Mouse (Mus musculus): ENCODE results near the gene Grip1. TPM values are rescaled to one million over a fixed set of nuclear protein-coding genes. Genes with fewer than 3 reads are reported as not detected.

Gene Grip1
- polyA plus RNA-seq, 1 experiment, result 0.22 TPM

GRCm38 (mm10) chr10:119998475-119998874 is 544.8 kb downstream of the Grip1 start:
- 40% methylated on average over 4 of the region's 4 CpGs for WGBS
- no peak for DNase-seq (ENCODE audit: low read depth, low spot score)

DNA sequence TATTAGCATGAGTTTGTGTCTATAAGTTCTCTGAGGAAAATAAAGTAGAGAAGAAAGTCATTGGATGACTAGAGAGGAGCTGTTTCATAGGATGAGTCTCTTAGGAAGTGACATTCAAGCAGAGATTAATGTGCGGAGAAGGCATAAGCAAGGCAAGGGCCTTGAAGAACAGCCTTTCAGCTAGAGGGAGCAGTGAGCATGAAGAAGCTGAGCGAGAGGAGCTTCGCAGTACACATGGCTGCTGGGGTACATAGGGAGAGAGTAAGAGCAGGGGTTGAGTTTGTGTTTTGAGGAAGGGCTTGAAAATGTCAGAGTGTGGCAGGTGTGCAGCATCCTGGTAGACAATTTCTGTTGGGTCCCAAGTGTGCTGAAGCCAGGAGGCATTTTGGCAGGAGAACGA is 548.5 kb downstream of the Grip1 start:
- DNase-seq (ENCODE audit: low read depth, low spot score), result no peak
- 93% methylated on average over 4 of the region's 4 CpGs for WGBS

DNA sequence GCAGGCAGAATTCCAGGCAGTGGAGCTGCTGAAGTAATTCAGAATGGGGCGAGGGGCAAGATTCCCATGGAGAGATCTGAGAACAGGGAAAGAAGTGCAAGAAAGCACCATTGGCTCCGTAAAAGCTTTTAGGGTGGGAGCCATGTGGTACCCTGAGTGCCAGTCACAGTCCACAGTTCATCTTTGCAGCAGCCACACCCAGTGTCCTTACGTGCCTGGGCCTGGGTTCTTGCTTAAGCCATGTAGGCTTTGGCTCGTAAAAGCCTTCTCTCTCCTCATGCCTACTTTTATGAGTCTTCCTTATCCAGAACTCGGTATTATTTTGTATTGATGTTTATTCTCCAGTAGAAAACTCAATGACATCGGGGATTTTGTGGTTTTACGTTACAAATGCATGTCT is 550.5 kb downstream of the Grip1 start:
- WGBS, result 38% methylated on average over 7 of the region's 7 CpGs
- DNase-seq (ENCODE audit: low read depth, low spot score), result no peak

GRCm38 (mm10) chr10:120005581-120005980 is 552.0 kb downstream of the Grip1 start:
- no peak for DNase-seq (ENCODE audit: low read depth, low spot score)
- 57% methylated on average over 5 of the region's 5 CpGs for WGBS

DNA sequence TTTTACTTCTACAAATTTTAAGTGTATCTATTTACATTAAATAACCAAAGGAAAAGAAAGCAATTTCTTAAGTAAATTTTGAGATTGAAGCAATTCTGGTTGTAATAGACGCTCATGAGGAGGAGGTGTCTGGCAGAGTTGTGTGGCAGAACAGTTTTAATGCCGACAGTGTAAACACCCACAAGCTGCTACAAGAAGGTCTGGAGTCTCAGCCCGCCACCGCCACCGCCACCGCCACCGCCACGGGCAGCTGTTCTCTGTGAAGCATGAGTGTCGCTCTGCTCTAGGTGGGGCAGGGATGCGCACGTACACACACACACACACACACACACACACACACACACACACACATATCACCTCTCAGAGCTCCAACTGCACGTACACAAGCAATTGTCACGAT is 558.7 kb downstream of the Grip1 start:
- WGBS, result 83% methylated on average over 13 of the region's 13 CpGs
- DNase-seq (ENCODE audit: low read depth, low spot score), result no peak

- WGBS, result 30% methylated on average over 3 of the region's 3 CpGs
- no peak for DNase-seq (ENCODE audit: low read depth, low spot score)
These were observed 561.5 kb downstream of the Grip1 start for GRCm38 (mm10) chr10:120015117-120015516.

- no peak for DNase-seq (ENCODE audit: low read depth, low spot score)
- WGBS, result 84% methylated on average over 10 of the region's 10 CpGs
These were observed 572.8 kb downstream of the Grip1 start for GRCm38 (mm10) chr10:120026437-120026836.

DNA sequence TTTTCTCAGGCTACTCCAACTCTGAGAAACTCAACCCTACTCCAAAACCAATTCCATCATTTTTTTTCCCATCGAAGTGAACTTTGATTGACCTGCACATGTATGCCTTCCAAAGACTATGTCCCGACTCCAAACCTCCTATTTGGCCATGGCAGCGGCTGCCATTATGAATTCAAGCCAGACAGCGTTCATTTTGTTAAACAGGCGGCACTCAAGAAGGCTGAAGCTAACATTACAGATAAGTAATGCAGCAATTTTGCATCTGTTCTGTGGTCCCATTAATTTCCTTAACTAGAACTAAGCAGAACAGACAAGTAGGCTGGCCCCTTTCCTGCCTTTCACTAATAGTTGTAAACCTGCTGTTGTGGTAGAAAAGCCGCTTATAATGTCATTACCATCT is 577.3 kb downstream of the Grip1 start:
- DNase-seq (ENCODE audit: low read depth, low spot score), result no peak

DNA sequence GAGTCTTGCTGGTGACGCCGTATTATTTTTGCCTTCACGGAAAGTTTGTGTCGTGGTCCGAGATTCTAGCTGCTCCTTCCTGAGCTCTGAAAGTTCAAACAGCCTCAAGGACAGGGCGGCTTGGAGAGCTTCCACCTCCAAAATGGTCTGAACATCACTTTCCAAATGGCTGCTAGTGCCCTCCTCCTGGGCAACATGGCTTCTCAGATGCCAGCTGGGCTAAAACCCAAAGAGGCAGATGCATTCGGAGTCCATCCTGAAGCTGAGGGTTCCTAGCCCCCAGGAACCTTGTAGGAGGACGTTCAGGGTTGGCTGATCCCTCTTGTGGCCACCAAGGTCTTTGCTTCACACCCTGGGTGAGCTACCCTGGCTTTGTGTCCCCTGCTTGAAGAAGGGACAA is 577.7 kb downstream of the Grip1 start:
- no peak for DNase-seq (ENCODE audit: low read depth, low spot score)
- WGBS, result 93% methylated on average over 8 of the region's 8 CpGs

More for the DNA sequence above, 577.3 kb downstream of the Grip1 start:
- 92% methylated on average over 6 of the region's 6 CpGs for WGBS

DNA sequence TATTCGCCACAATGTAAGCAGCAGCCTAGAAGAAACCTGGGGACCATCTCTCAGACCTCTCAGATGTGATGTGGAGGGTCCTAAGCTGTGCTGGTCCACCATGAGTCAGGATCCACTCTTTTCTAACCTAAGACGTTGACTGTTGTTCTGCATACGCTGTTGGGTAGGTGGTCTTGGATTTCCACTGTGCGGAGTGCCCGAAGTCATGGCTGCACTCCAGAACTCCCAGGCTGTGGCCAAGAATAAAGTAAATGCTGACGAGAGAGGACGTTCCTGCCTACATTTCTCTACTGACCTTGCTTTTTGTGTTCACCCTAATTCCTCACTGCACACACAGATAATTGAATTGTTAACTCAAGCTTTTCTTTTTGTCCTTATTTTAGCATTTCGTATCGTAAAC is 580.2 kb downstream of the Grip1 start:
- 80% methylated on average over 9 of the region's 9 CpGs for WGBS
- no peak for DNase-seq (ENCODE audit: low read depth, low spot score)

DNA sequence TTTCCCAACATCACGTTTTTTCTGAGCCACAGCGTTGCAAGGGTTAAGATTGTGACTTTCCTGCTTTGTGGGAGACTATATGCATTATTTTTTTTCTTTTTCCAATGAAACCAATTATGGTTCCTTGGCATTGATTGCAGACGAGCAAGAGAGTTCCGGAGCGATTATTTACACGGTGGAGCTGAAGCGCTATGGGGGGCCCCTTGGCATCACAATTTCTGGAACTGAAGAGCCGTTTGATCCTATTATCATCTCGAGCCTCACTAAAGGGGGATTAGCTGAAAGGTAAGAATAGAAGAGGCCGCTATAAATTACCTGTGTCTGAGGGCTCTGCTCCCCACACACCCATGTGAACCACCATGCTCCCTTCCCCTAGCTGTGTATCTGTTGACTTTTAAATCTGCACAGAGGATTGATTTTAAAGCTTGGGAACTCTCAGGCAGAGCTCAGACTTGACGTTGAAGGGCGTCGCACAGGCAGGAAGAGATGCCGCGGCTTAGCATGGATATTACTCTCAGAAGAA is 581.6 kb downstream of the Grip1 start:
- DNase-seq (ENCODE audit: low read depth, low spot score), result no peak
- WGBS, result 63% methylated on average over 15 of the region's 15 CpGs

- 68% methylated on average over 6 of the region's 6 CpGs for WGBS
- DNase-seq (ENCODE audit: low read depth, low spot score), result no peak
These were observed 582.2 kb downstream of the Grip1 start for GRCm38 (mm10) chr10:120035824-120036223.

DNA sequence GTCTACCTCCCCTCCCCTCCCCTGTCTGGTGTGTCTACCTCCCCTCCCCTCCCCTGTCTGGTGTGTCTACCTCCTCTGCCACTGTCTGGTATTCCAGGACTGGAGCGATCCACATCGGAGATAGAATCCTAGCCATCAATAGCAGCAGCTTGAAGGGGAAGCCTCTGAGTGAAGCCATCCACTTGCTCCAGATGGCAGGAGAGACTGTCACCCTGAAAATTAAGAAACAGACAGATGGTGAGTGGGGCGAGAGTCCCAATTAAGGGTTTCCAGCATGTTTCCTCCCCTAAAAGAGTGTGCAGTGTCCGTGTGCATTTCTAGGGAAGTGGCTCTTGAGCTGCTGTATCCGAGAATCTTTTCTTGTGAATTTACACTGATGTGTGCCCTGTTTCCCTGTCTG is 584.6 kb downstream of the Grip1 start:
- DNase-seq (ENCODE audit: low read depth, low spot score), result no peak
- WGBS, result 91% methylated on average over 5 of the region's 5 CpGs

DNA sequence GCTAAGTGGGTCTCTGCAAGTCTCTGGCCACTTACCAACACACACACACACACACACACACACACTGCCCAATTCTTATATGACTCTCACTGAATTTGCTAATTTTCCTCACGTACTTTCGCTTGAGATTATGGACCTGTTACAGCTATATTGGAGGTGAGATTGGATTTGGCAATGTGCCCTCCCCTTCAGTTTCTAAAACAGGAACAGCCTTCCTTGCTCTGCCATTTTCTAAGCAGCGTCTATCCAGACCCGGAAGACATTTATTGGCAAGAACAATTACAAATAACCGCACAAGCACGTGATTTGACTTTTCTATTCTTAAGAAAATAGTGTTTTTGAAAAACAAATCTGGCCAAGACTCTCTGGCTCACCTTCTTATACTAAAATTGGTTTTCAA is 590.6 kb downstream of the Grip1 start:
- WGBS, result 79% methylated on average over 6 of the region's 6 CpGs
- no peak for DNase-seq (ENCODE audit: low read depth, low spot score)

DNA sequence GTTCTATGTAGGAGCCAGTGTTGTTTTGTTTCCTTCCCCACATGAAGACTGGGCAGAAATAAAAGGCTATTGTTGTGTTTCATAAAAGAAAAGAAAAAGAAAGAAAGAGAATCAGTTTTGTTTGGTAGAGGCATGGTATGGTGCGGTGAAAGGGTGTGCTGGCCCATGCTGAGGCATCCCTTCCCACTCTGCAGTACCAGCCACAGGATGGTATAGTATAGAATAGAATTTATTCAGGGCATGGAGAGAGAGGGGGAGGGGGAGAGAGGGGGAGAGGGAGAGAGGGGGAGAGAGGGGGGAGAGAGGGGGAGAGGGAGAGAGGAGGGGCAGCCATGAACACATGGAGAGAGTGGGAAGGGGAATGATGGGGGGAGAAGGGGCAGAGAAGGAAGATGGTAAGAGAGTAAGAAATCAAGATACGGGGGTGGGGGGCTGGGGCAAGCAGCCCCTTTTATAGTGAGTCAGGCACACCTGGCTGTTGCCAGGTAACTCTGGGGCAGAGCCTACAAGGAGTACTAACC is 591.1 kb downstream of the Grip1 start:
- 86% methylated on average over 2 of the region's 2 CpGs for WGBS
- DNase-seq (ENCODE audit: low read depth, low spot score), result no peak

DNA sequence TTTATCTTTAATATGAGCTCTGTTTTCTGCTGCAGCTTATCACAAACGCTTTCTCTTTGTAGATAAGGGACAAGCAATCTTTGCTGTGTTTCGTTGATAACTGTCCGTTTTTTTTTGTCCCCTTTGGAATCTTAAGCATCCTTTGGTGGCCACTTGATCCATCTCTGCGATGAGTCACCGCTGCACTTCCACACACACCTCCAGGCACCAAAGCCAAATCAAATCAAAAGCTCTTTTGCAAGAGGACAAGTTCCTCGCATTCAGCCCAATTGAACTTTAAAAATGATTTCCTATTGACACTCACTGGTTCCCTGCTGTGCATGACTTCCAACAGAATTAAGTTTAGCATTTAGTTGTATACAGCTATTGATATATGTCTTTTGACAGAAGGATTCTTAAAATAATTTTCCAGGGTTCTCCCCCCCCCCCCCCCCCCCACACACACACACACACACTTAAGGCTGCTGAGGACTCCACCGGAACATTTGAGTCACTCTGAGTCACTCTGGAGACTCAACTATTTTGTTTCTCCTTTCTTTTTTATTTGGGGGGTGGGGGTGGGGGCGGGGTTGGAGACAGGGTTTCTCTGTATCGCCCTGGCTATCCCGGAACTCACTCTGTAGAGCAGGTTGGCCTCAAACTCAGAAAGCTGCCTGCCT is 607.1 kb downstream of the Grip1 start:
- no peak for DNase-seq (ENCODE audit: low read depth, low spot score)
- 77% methylated on average over 10 of the region's 10 CpGs for WGBS

DNA sequence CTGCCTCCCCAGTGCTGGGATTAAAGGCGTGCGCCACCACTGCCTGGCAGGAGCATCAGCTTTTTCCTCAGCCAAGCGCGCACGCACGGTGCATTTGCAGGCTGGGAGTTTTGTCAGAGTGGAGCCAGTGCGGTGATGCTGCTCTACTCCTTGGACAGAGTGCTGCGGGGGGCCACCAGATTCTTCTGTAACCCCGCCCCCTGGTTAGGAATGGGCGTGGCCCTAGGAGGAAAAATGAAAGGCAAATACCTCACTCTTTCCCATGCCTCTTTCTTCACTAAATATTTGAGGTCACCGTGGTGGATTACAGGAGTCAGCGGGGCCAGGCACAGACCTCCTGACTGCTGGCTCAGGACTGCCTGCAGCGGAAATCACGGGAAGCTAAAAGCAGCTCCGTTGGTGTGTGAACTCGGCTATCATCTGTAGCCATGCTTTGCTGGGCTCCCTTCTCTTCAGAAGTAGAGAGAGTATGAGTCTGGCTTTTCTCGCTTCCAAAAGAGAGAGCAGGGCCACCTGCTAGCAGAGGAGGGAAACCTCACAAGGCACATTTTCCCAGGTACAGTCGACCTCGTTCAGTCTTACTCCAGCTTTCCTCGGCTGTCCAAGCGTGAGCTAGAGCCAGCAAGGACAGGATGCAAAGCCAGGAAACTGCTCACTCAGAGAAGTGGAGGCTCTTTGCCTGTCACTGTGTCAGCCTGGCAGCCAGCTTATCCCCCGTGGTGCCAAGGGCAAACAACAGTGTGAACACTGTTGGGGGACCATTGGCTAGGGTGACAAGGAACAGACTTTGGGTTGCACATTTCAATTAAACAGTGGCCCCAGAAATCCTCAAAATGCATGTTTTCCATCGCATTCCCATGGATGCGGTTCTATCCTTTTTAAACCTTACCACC is 607.9 kb downstream of the Grip1 start:
- 78% methylated on average over 24 of the region's 24 CpGs for WGBS
- no peak for DNase-seq (ENCODE audit: low read depth, low spot score)

- WGBS, result 21% methylated on average over 5 of the region's 5 CpGs
- peak; percentile 14 for DNase-seq (ENCODE audit: low read depth, low spot score)
These were observed 610.8 kb downstream of the Grip1 start for GRCm38 (mm10) chr10:120064424-120064823.

- DNase-seq (ENCODE audit: low read depth, low spot score), result no peak
- whole genome bisulfite sequencing, result 96% methylated on average over 10 of the region's 10 CpGs
These were observed 612.7 kb downstream of the Grip1 start for GRCm38 (mm10) chr10:120066319-120066718.

DNA sequence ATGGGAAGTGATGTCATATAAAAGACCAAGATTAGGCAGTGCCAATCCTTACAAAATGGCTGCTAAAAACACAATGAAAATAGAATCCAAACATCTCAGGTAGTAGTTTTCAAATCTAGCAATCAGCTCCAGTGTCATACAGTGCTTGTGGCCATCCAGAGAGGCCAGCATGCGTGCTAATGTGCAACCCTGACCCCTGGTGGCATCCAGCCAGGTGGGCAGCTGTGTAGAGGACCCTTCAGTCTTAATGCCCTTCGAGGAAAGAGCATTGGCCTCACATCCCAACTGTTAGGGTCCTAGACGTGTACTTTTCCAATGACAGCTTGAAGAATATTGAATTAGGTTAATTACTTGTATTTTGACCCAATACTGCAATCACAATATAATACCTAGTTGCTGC is 624.2 kb downstream of the Grip1 start:
- WGBS, result 70% methylated on average over 3 of the region's 3 CpGs
- DNase-seq (ENCODE audit: low read depth, low spot score), result no peak

GRCm38 (mm10) chr10:120092548-120092947 is 638.9 kb downstream of the Grip1 start:
- DNase-seq (ENCODE audit: low read depth, low spot score), result no peak
- WGBS, result 92% methylated on average over 12 of the region's 12 CpGs
